Mouse (Mus musculus): Measurements from ENCODE around the gene Paqr5.

DNA sequence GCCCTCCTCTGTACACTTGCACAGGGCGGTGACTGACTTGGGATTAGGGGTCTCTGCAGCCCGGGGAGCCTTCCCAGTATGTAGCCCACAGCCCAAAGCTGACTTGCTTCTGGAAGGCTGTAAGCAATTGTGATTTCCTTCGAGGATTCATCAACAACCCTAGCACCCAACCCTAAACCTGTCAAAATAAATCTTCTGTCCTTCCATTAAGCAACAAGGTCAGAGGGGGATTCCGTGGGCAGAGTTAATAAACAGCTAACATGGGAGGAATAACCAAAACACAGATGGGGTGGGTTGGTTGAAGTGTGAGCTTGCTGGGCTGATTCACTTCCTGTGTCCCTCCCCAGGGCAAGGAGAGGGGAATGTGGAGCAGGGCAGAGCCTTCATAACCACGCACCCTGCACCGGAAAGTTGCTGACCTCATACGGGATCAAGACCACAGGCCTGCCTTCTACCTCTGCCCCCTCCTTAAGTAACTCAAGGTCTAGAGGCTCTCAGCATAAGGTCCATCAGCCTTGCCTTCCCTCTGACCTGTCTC is 5.0 kb downstream of the Paqr5 start:
- TF ChIP-seq CTCF (IDR thresholded peaks at IDR 0.05; ENCODE audit: extremely low read depth, insufficient read length, insufficient replicate concordance, low read depth, low read length) (no peak), POLR2A (IDR thresholded peaks at IDR 0.05; ENCODE audit: low read depth, low read length) (no peak)
